Mouse (Mus musculus) heart, postnatal 4 days (tissue): Measurements from ENCODE around the gene Grtp1. TPM values are rescaled to one million over a fixed set of nuclear protein-coding genes. Genes with fewer than 3 reads are reported as not detected.
A peak's percentile ranks its signal among the peaks of the same experiment; 100 is the strongest.

Experiments used
- DNase-seq: peaks from one replicate; pipeline ENCODE4 v3.0.0; 2021
- total RNA-seq, 2 experiments: library from RNA; stranded (reverse); gene quantifications; 2 replicates each; pipeline ENCODE4 v1.2.3; 2021

Gene Grtp1
- total RNA-seq, 2 experiments from 2014 or later, result 6.1 TPM

GRCm38 (mm10) chr8:13174305-13174704 is 26.1 kb downstream of the Grtp1 start:
- DNase-seq, result no peak

GRCm38 (mm10) chr8:13170510-13170909 is 29.9 kb downstream of the Grtp1 start:
- DNase-seq, result no peak

- DNase-seq, result no peak
Measured at GRCm38 (mm10) chr8:13164361-13164760, 36.1 kb downstream of the Grtp1 start.

GRCm38 (mm10) chr8:13163563-13163962 is 36.9 kb downstream of the Grtp1 start:
- no peak for DNase-seq

DNA sequence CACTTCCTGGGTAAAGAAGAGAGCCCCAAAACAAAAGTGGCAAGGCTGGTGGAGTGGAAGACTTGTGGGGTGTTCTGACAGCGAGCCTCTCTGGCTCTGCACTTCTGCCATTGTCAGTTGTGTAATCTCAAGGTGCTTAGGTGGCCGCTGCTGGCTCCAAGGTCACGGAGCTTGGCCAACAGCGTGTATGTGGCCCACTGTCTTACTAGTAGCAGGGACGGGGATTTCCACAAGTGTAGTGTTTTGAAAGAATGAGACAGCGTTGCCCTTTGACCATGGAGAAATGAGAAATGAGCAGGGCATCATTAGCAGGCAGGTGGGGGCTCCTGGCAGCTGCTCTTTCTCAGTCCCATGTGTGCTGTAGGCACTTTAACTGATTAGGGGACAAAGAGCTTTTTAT is 38.3 kb downstream of the Grtp1 start:
- DNase-seq, result no peak

- DNase-seq, result no peak
Measured at GRCm38 (mm10) chr8:13160691-13161090, 39.7 kb downstream of the Grtp1 start.

GRCm38 (mm10) chr8:13159377-13159881 is 41.0 kb downstream of the Grtp1 start:
- DNase-seq, result no peak

- DNase-seq, result peak; percentile 100
Measured at GRCm38 (mm10) chr8:13158718-13159376, 41.6 kb downstream of the Grtp1 start, which contains the start of gene Lamp1. Lamp1 (plus strand) TSS chr8:13159161.

- no peak for DNase-seq
Measured at GRCm38 (mm10) chr8:13156327-13157097, 43.9 kb downstream of the Grtp1 start.

DNA sequence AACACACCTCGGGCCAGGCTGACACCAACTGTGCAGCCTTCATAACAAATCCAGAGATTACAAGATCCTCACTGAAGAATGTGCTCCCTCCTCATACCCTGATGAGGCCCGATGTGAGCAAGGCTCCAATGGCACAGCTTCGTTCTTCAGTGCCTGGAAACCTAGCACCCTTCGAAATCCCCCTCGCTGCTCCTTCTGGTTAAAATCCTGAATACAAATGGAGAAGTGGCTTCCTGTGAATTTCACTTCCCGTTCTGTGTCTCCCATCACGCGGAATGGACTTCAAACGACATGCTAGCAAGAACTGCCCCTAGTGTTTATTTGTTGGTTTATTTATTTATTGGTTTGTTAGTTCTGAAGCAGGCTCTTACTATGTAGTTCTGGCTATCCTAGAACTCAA is 45.1 kb downstream of the Grtp1 start:
- DNase-seq, result no peak

DNA sequence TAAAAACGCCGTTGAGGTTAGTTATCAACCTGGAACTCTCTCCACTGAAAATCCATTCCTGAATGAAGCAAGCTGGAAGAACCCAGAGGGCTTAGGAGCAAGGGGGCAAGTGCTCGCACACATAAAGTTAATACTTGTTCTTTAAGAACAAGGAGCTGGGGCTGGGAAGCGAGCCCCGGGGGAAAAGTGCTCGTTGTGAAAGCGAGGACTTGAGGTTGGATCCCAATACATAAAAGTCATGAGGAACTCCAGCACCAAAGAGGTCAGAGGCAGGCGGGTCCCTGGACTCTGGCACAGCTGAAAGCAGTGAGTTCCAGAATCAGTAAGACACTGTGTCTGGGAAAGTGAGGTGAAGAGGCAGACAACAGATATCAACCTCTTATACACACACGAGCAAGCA is 46.3 kb downstream of the Grtp1 start:
- DNase-seq, result no peak

- DNase-seq, result no peak
Measured at GRCm38 (mm10) chr8:13150929-13151328, 49.5 kb downstream of the Grtp1 start.

- no peak for DNase-seq
Measured at GRCm38 (mm10) chr8:13149866-13150265, 50.6 kb downstream of the Grtp1 start.

DNA sequence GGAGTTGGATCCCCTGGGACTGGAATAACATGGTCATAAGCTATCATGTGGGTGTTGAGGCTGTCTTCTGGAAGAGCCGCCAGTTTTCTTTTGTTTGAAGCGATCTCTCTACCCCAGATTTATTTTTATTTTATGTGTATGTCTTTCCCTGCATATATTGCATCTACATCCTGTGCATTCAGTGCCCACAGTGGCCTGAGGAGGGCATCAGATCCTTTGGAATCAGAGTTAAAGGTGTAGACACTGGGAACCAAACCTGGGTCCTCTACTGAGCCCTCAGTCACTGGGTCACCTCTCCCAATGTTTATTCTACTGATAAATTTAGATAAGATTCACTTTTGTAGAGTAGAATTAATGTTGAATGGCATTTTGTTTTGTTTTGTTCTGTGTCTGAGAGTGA is 51.1 kb downstream of the Grtp1 start:
- no peak for DNase-seq

DNA sequence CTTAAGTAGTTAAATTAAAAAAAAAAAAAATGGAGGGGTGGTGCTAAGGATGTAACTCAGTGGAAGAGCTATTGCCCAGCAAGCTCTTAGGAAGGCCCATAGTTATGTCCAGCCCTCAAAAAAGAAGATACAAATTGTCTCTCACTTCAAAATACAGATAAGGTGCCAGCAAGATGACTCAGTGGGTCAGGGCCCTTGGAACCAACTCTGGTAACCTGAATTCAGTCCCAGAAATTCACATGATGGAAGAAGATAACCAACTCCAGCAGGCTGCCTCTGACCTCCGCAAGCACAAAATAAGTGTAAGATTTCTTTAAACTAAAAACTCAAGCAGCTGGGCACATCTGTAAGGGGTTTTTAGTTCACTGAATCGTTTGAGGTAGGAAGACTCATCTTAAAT is 51.9 kb downstream of the Grtp1 start:
- no peak for DNase-seq

DNA sequence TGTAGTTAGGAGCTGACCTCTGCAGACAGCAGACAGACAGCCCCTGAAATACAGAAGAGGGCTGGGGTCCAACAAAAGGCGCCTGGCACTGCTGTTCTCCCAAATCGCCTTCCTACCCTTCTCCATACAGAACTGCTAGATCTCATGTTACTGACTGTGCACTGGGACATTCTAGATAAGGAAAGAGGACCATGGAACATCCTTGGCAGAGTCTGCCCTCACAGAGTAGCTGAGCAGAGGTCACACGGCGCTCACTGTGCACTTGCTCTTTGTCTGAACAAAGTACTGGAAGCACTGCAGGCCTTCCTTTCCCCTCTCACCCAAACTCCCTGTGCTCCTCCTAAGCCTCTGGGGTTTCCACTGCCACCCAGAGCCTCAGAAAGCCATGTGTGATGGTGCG is 58.7 kb downstream of the Grtp1 start:
- no peak for DNase-seq

GRCm38 (mm10) chr8:13139641-13140182 is 60.7 kb downstream of the Grtp1 start:
- no peak for DNase-seq

DNA sequence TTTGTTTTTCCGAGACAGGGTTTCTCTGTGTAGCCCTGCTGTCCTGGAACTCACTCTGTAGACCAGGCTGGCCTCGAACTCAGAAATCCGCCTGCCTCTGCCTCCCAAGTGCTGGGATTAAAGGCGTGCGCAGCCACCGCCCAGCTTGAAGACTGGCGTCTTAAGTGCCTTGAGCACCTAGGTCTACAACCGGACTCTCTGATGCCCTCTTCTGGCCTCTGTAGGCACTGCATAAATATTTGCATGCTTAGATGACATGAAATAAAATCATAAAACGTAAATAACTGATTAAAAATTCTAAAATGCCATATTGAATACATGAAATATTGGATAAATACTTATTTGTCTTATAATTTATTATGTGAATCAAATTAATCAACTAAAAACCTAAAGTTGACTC is 68.2 kb downstream of the Grtp1 start:
- DNase-seq, result peak; percentile 74

GRCm38 (mm10) chr8:13124897-13125296 is 75.5 kb downstream of the Grtp1 start:
- no peak for DNase-seq

DNA sequence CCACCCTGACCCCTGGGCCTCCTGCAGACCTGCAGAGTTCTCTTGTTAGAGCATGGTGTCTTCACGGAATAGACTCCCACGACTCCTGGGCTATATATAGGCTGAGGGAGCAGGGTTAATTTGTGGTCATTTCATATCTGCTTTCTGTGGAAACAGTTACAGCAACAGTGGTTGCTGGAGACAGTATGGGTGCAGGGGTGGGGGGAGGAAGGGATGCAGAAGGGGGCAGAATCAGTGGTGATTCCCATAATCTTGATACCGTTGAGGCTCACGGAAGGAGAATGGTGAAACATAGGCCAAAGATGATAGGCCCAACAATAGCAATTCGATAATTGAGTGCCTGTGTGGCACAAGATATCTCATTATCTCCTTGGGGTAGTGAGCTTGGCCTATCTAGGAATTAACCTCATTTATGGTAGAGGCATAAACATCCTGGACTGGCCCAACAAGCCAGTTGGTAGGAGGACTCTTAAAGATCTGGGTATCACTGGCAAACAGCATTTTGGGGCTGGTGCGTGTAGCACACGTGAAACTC is 77.5 kb downstream of the Grtp1 start:
- no peak for DNase-seq
